Mouse (Mus musculus) erythroid progenitor cell, adult 5-6 weeks (primary cell): ENCODE results near the gene E2f2. TPM values are rescaled to one million over a fixed set of nuclear protein-coding genes. Genes with fewer than 3 reads are reported as not detected.
A peak's percentile ranks its signal among the peaks of the same experiment; 100 is the strongest.

Experiments
- ATAC-seq: replicated peaks from 2 replicates; pipeline ENCODE4 v1.8.0; 2016; ENCODE audit warnings: moderate number of reproducible peaks, mild to moderate bottlenecking, moderate TSS enrichment, inconsistent platforms; ENCODE audit not compliant: poor library complexity, low FRiP score, severe bottlenecking
- total RNA-seq, 2 experiments: library from RNA; stranded (forward) in 1 of 2; stranded (reverse) in 1 of 2; fragments of 150-400 nt in 1 of 2; fragments of 186-747, 209-891 nt in 1 of 2; gene quantifications; 2 replicates each; pipeline versions ENCODE4 v1.2.3 to v1.2.4; 2015 to 2017; ENCODE audit warnings: low replicate concordance in 2 of 2

The E2f2 gene
- total RNA-seq, 2 experiments from 2014 or later = 287 to 288 TPM

DNA sequence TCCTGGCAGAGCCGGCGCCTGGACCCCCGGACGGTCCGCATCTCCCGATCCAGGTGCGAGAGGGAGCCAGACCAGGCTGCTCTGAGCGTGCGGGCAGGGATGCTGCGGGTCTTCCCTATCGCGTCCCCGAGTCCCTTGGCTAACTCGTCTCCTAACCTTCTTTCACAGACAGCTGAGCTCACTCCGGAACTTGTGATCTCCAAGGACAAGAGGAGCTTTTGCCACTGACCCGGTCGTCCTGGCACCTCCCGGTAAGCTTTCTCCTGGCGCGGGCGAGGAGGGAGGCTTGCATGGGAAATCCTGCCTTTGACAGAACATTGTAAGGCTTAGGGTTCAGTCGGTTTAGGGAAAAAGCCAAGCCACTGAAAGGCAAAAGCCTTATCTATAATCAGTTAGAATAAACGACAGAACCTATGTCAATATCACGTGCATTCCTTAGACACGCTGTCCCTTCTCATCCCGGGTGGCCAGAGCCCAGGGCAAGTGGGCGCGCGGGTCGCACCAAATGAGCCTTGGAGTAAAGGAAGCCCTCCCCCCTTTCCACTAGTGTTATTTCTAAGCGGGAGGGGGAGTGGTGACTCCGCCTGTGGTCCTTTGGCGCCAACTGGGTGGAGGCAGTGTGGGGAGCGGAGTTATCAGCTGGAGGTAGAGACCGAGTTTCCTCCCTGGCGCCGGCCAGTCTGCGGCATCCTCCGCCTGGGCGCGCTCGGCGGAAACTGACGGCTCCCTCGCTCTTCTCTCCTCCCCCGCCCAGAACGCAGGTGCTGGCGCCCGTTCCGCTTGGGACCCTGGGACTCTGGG, 27.9 kb upstream of the E2f2 start:
- no peak for ATAC-seq

DNA sequence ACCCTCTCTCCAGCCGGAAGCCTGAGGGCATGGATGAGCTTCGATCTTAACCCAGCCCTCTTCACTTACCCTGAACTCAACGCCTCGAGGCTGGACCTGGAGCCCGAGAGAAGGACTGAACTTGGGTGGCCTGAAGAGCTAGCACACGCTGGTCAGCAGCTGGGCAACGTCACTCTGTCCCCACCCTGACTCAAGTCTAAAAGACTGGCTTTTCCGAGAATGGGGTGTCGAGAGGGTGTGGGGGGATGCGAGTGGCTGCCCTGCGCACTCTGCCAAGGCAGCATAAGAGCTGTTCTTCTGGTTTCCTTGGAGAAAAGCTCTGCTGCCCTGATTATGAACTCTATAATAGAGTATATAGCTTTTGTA, 27.3 kb upstream of the E2f2 start:
- ATAC-seq = no peak

DNA sequence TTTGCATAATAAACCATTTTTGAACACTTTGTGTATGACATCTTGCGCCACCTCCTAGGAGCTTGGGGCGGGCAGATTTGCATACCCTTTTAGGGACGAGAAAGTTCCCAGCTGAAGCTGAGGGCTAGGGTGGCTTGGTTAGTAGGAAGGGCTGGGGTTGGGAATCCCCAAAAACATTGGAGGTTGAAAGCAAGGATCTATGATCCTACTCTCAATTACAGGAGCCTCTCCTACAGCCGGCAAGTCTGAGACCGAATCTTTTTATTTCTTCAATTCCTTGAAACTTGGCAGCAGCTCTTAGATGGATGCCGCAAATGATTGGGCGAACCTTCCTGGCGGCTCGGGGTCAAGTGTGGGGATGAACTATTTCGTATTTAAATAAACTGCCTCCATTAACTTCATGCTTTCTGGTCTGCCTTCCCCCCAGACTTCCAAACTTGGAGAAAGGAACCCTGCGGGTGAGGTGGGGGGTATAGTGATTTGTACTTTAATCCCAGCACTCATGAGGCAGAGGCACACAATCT, 26.8 kb upstream of the E2f2 start:
- no peak for ATAC-seq

DNA sequence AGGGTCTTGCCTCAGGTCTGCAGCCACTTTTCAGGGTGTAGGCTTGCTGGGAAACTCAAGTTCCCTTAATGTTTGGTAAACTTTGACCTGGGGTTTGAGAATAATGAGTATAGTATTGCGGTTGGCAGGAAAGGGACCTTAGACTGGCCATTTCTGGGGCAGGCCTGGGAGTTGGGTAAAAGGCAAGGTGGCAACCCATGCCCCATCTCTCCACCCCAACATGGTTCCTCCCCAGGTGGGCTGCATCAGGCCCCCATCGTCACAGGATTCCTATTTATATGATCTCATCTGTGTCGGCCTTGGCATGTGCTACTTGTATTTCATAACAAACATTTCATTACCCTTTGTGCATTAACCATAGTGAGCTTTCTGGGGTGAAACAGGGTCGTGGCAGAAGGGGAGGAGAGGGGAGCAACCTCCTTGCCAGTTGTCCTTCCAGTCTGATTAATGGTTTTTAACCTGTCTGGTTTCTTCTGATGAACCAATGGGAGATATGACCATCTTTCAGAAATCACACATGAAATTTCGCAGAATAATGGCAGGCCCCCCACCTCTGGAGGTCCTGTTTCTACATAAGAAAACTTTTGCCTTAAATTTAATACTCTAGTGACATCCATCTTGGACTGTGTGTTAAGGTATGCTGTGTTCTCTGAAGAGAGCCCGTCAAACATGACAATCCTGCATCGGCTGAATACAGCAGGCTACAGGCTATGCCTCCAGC, 26.0 kb upstream of the E2f2 start:
- no peak for ATAC-seq

DNA sequence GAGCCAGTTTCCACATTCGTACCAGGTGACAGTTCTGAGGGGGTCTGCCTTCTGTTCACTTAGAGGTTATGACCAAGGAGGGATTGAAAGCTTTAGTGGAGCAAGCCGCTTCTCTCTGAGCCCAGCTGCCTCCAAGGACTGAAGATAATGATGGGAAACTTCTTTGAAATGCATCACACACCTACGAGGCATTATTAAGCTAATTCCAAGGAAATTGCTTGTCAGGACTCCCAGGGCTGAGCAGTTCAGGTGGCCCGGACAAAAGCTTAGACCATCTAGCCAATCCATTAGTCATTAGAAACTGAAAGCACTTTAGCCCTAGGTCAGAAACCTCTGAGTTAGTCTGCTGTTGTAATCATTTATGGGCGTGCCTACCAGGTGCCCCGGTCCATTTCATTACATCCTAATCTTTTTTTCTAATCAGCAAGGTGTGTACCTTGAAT, 25.5 kb upstream of the E2f2 start:
- ATAC-seq = no peak

DNA sequence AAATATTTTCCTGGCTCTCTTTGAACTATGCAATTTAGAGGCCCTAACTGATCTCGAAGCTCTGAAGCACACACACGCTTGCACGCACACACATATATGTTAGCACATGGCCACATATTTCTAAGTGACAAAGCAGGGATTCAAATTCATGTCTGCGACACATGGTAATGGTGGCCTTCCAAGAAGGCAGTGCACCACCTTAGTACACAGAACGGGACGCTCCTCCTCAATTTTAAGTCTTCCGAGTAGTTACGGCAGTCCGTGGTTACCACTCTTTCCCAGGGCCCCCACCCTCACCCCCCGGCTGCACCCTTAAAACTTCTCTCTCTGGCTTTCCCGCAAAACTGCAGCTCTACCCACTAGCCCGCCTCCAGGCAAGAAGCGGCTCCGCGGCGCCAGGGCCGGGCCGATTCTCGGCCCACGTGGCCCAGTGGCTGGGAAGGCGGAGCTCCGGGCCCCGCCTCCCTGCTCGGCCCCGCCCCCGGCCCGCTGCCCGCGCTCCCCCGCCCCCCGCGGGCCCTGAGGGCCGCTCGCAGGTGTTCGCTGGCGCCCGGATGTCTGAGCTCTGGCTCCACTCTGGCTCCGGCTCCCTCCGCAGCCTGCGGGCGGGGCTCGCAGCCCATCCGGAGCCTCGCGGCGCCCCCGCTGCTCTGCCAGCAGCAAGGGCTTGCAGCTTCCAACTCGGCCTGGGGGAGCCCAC, 24.6 kb upstream of the E2f2 start:
- ATAC-seq = peak; percentile 80

DNA sequence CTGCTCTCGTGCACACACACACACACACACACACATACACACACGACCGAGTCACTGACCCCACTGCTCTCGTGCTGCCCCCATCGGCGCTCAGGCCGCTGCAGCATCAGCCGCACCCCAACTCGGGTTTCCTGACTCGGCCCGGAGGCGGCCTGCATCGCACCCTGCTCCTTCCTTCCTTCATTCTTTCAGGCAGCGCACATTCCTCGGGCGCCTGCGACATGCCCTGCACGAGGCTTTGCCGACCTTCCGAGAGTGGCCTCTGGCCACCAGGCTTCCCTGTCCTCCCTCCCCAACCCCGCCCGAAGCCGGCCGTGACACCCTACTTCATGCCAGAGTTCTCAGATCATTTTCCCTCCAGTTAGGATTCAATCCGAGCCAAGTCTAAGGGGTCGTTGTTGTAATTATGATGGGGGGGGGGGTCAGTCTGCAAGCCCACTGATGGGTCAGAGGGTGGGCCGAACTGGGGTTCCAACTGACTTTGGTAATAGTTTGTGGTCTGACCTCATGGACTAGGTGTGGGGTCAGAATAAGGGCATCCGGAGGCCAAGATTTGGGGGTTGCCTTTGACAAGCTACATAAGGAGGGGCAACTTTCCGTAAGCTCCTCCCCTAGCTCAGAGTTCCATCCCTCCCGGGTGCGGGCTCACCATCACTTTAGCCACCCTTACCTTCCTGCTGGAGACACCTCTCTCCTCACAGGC, 23.7 kb upstream of the E2f2 start:
- ATAC-seq = no peak

DNA sequence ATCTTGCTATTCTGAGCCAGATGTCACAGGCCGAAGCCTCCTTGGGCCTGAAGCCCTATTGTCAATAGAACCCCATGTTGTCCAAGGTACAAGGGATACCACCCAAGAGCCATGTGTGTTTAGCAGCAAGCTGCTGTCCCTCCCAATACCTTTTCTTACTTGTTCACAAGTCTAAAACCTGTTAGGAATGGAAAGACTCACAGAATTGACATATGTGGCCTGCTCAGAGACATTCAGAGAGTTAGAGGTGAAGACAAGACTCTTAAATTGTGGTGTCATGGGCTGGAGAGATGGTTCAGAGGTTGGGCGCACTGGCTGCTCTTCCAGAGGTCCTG, 23.2 kb upstream of the E2f2 start:
- ATAC-seq = no peak

DNA sequence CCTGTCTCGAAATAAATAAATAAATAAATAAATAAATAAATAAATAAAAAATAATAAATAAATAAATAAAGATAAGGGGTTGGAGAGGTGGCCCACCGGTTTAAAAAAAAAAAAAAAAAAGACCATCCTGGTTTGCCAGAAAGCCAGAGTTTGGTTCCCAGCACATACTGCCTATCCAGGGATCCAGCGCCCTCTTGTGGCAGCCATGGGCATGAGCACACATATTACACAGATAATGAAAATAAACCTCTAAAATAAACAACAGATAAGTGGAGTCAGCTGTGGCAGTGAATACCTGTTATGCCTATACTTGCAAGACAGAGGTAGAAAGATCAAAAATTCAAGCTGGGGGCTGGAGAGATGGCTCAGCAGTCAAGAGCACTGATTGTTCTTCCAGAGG, 22.5 kb upstream of the E2f2 start:
- ATAC-seq = 0 out of 2 replicates have a peak, but pooled peaks have one; percentile 44

DNA sequence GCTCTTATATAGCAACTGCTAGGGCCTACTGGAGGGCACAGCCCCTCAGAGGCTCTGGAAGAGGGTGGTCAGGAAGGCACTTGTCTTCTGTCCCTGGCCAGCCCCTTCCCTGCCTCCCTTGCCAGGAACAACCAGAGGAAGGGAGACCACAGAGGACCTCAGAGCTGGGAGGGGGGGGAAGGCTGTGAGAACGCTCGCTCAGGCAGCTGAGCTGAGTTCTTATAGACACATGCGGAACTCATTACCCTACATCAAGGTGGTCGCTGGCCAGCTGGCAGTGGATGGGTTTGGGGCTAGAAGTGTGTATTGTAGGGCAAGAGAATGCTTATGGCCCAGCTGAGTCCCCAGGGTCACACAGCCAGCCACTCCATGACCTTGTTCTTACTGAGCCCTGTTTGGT, 21.6 kb upstream of the E2f2 start:
- no peak for ATAC-seq

DNA sequence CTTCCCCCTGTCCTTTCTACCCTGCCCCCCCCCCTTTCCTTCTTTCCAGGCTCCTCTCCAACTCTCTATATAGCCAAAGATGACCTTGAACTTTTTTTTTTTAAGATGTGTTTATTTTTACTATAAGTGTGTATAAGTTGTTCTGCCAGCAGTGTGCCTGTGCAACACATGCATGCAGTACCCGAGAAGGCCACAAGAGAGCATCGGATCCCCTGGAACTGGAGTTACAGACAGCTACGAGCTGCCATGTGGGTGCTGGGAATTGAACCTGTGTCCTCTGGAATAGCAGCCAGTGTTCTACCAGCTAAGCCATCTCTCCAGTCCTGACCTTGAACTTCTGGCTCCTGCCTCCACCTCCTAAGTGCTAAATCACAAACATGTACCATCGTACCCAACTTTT, 19.4 kb upstream of the E2f2 start:
- no peak for ATAC-seq

DNA sequence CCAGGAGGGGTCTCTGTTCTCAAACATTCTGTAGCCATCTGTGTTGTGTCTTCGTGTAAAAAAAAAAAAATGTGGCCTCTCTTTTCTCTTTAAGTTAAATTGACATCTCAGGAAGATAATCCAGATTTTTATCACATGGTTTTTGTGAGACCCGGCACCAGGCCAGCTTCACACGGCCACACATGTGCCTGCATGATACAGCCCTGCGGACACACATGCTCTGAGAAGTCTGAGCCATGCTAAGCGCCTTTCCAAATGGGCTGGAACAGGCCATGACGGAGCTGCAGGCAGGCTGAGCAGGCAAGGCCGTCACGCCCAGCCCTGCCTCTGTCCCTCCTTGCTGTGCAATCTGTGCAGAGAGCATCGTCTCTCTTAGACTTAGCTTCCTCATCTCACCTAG, 17.7 kb upstream of the E2f2 start:
- no peak for ATAC-seq

DNA sequence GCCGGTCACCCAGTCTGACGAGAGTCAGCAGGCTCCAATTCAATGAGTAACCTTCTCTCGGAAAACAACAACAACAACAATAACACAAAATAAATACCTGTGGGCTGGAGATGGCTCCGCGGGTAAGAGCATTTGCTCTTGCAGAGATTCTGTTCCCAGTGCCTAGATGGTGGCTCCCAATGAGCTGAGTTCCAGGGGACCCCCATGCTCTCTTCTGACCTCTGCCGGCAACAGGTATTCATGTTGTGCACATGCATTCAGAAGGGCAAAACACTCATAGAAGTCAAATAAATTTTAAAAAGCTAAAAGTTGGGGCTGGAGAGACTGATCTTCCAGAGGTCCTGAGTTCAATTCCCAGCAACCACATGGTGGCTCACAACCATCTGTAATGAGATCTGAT, 13.7 kb upstream of the E2f2 start:
- no peak for ATAC-seq

DNA sequence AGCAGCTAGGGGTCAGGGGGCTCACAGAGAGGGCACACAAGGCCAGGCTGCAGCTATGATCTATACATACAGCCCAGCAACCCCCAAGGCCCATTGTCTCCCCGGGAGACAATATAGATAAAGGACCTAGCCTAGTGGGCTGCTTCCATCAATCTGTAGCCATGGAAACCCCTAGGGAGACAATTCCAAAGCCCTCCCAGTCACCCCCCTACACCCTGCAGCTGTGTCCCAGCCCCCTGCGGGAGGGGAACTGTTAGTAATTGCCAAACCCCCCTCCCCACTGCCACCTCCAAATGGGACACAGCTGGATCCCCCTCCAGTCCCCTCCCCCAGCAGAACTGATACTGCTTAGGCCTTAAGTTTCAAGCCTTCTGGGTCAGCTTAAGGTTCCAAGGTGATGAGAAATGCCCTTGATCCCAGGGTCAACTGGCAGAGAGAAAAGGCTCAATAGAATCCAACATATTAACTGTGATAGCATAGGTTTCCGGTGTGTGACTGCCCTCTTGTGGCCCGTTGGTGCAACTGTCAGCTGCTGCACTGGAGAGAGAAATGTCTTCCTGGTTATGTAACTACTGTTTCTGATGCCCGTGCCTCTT, 12.3 kb upstream of the E2f2 start:
- ATAC-seq = peak; percentile 75

DNA sequence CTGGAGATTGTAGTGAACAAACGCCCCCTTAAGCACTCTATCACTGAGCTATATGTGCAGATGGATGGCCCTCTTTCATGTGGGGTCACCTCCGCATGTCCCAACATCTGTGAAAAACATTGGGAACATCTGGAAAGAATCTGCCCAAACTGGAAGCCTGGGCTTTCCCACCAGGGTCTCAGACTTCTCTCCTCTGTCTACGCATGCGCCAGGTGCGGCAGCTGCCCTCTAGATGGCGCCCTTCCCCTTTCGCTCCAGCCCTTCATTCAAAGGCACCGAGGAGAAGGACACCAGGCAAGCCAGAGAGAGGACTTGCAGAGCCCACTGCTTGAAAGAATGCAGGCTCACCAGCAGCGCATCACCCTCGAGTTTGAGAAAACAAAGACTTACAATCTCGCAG, 8.7 kb upstream of the E2f2 start:
- ATAC-seq = peak; percentile 87

DNA sequence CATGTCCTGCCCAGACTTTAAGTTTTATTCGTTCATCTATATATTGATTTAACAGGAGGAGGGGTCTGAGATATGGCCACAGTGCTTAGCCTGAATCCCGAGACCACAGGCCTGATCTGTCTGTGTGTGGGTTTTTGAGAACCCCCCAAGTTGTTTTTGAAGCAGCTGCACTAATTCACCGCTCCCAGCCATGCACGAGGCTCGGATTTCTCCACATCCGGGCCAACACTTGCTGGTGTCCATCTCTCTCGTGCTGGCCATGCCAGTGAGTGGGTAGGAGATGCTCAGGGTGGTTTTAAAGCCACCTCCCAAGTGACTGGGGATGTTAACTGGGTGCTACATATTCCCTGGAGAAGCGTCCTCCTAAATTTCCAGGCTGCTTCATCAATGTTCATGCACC, 7.2 kb upstream of the E2f2 start:
- ATAC-seq = no peak

DNA sequence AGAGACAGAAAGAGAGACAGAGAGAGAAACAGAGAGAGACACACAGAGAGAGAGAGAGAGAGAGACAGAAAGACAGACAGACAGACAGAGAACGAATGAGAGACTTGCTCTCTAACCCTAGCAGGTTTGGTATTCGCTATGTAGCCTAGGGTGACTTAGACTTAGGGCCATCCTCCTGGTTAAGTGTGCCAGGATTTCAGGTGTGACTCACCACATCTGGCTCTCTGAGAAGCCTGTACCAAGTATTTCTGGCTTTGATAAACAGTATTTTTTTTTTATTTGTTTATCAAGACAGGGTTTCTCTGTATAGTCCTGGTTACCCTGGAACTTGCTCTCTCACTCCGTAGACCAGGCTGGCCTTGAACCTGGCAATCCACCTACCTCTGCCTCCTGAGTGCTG, 4.5 kb upstream of the E2f2 start:
- no peak for ATAC-seq

DNA sequence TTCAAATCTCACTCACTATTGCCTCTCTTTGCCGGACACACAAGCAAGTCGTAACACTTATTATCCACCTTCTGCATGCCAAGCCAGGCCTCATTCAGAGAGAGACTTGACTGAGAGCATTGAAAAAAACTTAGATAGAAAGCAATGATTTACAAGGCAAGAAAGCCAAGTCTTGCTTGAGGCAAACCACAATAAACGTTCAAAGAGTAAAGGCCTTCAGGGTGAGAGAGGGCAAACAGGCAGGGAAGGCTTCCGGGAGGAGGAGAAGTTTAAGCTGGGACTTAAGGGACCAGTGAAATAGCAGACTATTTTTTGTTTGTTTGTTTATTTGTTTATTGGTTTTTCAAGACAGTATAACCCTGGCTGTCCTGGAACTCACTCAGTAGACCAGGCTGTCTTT, 1.8 kb upstream of the E2f2 start:
- no peak for ATAC-seq

DNA sequence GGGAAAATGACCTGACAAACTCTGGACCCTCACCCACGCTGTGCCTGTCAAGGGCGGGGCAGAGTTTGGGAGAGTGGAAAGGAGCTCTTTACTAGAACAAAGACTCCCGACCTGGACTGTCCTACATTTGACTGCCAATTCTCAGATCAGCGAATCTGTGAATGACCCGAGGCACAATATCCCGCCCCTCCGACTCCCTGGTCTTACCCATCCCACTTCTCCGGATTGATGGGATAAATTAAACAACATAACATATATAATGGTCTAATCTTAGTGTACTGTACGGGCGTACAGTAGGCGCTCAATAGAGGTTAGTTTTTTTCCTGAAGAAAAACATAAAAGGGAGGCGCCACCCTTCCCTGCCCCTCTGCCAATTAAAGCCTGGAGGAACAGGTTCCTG, 739 bp upstream of the E2f2 start:
- ATAC-seq = no peak
